Mouse (Mus musculus) intestine, embryonic 16.5 days (tissue): ENCODE data around the gene Olfr612. TPM values are rescaled to one million over a fixed set of nuclear protein-coding genes. Genes with fewer than 3 reads are reported as not detected.

ENCODE experiments used
- microRNA-seq: library from miRNA; unstranded; fragments of <30 nt; microRNA quantifications from one replicate; pipeline ENCODE4, GENCODE M21; 2016
- polyA plus RNA-seq: library from polyadenylated mRNA; unstranded; fragments of >200 nt; fragmentation: Nextera tagmentation; extraction: Ambion mirVana; gene quantifications from 2 replicates; pipeline ENCODE4 v1.2.1, GENCODE M21; 2015

Olfr612 gene
- polyA plus RNA-seq, 1 experiment from 2014 or later, result not detected

Small RNA genes lying within 50 kb of the gene (microRNA-seq; reads per million reads assigned to microRNA genes)
- not detected for gene Gm26506

Other genes with a start within 250 kb of the Olfr612 start
- gene Olfr596, start 237.1 kb downstream of the Olfr612 start, polyA plus RNA-seq, result not detected in 2 replicates
- not detected in 2 replicates for gene Olfr597, start 226.4 kb downstream of the Olfr612 start, polyA plus RNA-seq
- not detected in 2 replicates for gene Olfr598, start 219.1 kb downstream of the Olfr612 start, polyA plus RNA-seq
- not detected in 2 replicates for gene Olfr599, start 206.8 kb downstream of the Olfr612 start, polyA plus RNA-seq
- gene Olfr600, start 193.0 kb downstream of the Olfr612 start, polyA plus RNA-seq, result not detected in 2 replicates
- not detected in 2 replicates for gene Olfr601, start 180.1 kb downstream of the Olfr612 start, polyA plus RNA-seq
- not detected in 2 replicates for gene Olfr603, start 156.5 kb downstream of the Olfr612 start, polyA plus RNA-seq
- not detected in 2 replicates for gene Usp17lc, start 127.6 kb downstream of the Olfr612 start, polyA plus RNA-seq
- not detected in 2 replicates for gene Olfr605, start 97.3 kb downstream of the Olfr612 start, polyA plus RNA-seq
- gene Olfr606, start 93.7 kb downstream of the Olfr612 start, polyA plus RNA-seq, result not detected in 2 replicates
- gene Olfr607, start 78.6 kb downstream of the Olfr612 start, polyA plus RNA-seq, result not detected in 2 replicates
- not detected in 2 replicates for gene Olfr608, start 72.8 kb downstream of the Olfr612 start, polyA plus RNA-seq
- not detected in 2 replicates for gene Olfr609, start 44.7 kb downstream of the Olfr612 start, polyA plus RNA-seq
- not detected in 2 replicates for gene Olfr610, start 30.6 kb downstream of the Olfr612 start, polyA plus RNA-seq
- gene Olfr611, start 21.9 kb downstream of the Olfr612 start, polyA plus RNA-seq, result not detected in 2 replicates
- gene Olfr613, start 5.4 kb upstream of the Olfr612 start, polyA plus RNA-seq, result not detected in 2 replicates
- gene Olfr615, start 13.4 kb upstream of the Olfr612 start, polyA plus RNA-seq, result not detected in 2 replicates
- not detected in 2 replicates for gene Olfr616, start 26.4 kb upstream of the Olfr612 start, polyA plus RNA-seq
- not detected in 2 replicates for gene Olfr617, start 30.3 kb upstream of the Olfr612 start, polyA plus RNA-seq
- gene Olfr618, start 47.4 kb upstream of the Olfr612 start, polyA plus RNA-seq, result not detected in 2 replicates
- gene Olfr619, start 57.9 kb upstream of the Olfr612 start, polyA plus RNA-seq, result not detected in 2 replicates
- gene Olfr620, start 69.8 kb upstream of the Olfr612 start, polyA plus RNA-seq, result not detected in 2 replicates
- not detected in 2 replicates for gene Olfr622, start 100.0 kb upstream of the Olfr612 start, polyA plus RNA-seq
- gene Olfr623, start 121.0 kb upstream of the Olfr612 start, polyA plus RNA-seq, result not detected in 2 replicates
- 0.04 and 0.06 TPM in 2 replicates for gene Olfr624, start 128.5 kb upstream of the Olfr612 start, polyA plus RNA-seq
- not detected in 2 replicates for gene Olfr625-ps1, start 140.0 kb upstream of the Olfr612 start, polyA plus RNA-seq
- not detected in 2 replicates for gene Olfr243, start 172.0 kb upstream of the Olfr612 start, polyA plus RNA-seq
- not detected in 2 replicates for gene Olfr628, start 187.7 kb upstream of the Olfr612 start, polyA plus RNA-seq
- not detected in 2 replicates for gene Olfr629, start 202.2 kb upstream of the Olfr612 start, polyA plus RNA-seq
- gene Olfr630, start 214.6 kb upstream of the Olfr612 start, polyA plus RNA-seq, result not detected in 2 replicates
- gene Olfr69, start 228.9 kb upstream of the Olfr612 start, polyA plus RNA-seq, result not detected in 2 replicates
- not detected in 2 replicates for gene Olfr68, start 237.0 kb upstream of the Olfr612 start, polyA plus RNA-seq
- gene Olfr67, start 249.1 kb upstream of the Olfr612 start, polyA plus RNA-seq, result not detected in 2 replicates